Mouse (Mus musculus) c-Kit-negative CD71-positive TER-119-positive erythroid progenitor cells, embryonic 14.5 days (primary cell): ENCODE results near the gene Chst2.

Experiments
- DNase-seq: peaks from one replicate; pipeline ENCODE4 v3.0.0-alpha.2; 2013; ENCODE audit warnings: low read depth, low spot score

The Chst2 gene

DNA sequence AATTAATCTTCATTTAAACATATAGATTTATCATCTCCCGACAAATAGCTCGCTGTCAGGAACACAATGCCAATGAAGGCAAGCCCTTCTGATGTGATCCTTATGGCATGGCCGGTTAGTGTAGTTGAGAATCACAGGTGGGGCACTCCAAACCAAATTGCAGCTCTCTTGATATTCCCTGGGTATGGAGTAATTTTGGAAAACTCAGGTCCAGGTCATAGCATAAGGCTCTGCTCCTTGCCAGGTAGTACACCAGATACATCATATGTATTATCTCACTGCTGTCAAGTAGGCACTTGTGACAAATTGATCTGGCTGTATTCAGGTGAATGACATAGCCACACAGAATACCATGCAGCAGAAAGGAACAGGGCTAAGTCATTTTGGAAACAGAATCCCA, 40.6 kb downstream of the Chst2 start:
- no peak for DNase-seq

DNA sequence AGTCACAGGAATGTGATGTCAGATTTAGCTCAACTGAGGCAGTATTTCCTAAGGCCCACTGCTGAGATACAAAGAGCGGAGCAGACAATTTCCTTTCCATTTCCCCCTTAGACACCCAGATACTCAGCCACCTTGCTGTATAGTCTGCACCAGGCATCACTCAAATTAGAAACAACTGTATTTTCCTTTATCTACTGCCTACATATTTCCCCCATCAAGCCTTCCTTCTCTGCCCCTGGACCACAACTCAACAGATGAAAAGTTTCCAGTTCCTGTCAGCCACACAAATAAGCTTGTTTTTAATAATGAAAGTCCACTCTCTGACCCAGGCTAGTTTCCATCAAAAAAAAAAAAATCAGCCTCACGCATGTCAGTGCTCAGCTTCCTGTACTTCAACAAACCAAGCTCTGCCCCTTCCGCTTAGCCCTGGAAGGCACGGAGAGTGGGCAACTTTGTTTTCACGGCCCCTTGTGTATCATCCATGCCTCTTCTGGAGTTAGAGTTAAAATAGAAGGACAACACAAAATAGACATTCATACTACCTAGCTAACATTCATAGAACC, 52.6 kb downstream of the Chst2 start:
- DNase-seq: no peak

DNA sequence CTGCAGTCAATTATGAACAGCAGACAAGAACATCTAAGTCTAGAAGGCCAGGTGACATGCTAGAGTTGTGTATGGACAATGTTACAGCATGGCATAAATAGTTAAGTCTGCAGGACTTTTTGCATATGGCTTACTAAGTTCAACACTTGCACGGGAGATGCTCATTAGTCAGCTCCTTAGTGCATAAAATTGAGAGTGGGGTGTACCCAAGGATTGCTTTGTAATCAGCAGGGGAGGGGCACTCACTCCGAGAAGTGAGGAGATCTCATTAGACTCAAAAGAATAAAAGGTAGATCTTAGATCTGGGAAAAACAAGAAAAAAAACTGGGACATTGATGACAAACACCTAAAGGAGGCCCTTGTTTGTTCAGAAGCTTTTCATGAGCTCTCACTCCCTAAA, 54.6 kb downstream of the Chst2 start:
- no peak for DNase-seq

DNA sequence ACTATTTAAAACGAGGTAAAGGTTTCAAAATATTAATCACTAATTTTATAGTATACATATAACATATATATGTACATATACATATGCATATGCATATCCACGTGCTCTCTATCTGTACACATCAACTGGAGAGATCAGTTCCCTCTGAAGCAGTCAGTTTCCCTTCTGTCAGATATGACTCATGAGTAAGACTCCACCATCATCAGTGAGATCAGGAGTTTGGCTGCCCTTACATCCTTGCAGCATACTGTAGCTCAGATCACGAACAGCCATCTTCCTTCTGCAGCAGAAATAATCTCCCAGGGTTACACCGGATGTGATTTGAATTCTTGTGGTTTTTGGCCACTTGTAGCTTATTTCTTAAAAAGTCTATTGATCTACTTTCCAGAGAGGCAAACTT, 56.0 kb downstream of the Chst2 start:
- DNase-seq: no peak
